Mouse (Mus musculus) testis, adult 2 months (tissue): Measurements from ENCODE around the gene Msrb2.

Source experiments
- CTCF ChIP-seq: fragments of 200-500 bp; IDR thresholded peaks from 2 replicates; pipeline ENCODE4 v1.5.1; 2012; ENCODE audit warnings: low read depth, mild to moderate bottlenecking, inconsistent platforms, low read length, moderate library complexity; ENCODE audit not compliant: control insufficient read depth, insufficient read depth, insufficient replicate concordance
- POLR2A ChIP-seq: fragments of 200-500 bp; IDR thresholded peaks from 2 replicates; pipeline ENCODE4 v1.6.1; 2012; ENCODE audit warnings: low read depth, mild to moderate bottlenecking, inconsistent platforms, low read length, moderate library complexity; ENCODE audit not compliant: control insufficient read depth

DNA sequence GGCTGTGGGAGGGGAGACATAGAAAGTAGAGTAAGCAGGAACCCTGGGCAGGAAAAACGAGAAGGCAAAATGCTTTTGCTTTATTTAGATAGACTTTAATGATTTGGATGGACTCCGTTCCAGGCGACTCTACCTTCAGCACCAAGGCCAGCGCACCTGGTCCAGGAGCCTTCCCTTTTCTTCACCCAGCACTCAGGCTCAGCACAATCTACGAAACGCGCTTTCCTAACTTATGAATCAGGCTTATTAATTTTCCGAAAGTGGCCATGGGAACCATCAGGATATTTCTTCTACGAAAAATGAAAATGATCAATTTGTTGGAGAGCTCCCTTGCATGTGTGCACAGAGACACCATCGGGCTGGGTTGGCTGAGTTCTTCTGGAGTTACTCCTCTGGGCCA is 57.8 kb downstream of the Msrb2 start:
- TF ChIP-seq CTCF = no peak
- no peak for TF ChIP-seq POLR2A
